In genomic region chr13:59554772-59555505, GRCm38 (mm10) we compare ENCODE assay signal across 8 mouse cellular contexts. TPM values are rescaled to one million over a fixed set of nuclear protein-coding genes. Genes with fewer than 3 reads are reported as not detected.
DNase-seq lines count a peak whose midpoint lies in the region; ATAC-seq and TF ChIP-seq lines count a peak whose summit lies in the region.

No protein-coding gene starts in this region.

- no peak for ATAC-seq in midbrain, embryonic 12.5 days (ENCODE audit: low FRiP score, low read depth)
- no peak for ATAC-seq in hindbrain, postnatal 0 days
- no peak; the same call in 1 of the 2 replicates for ATAC-seq in stomach, embryonic 15.5 days (ENCODE audit: insufficient read depth, low FRiP score, low read depth)
- ATAC-seq in inflammation-experienced regulatory T-cells, adult 6 months = no peak

- peaks cover 11% of the 10 kb centered on the region for H3K27me3 ChIP-seq in midbrain, embryonic 12.5 days
- peaks cover 12% of the 10 kb centered on the region for H3K27me3 ChIP-seq in midbrain, embryonic 10.5 days (ENCODE audit: low read depth, poor library complexity, severe bottlenecking)
- H3K27me3 ChIP-seq in hindbrain, postnatal 0 days (ENCODE audit: insufficient read depth, low read length) = no peaks in the 10 kb centered on the region
- H3K27me3 ChIP-seq in stomach, embryonic 15.5 days (replicated peaks) = no peaks in the 10 kb centered on the region

- peak; percentile 37 to 54 for DNase-seq in heart, adult 18-20 months
- DNase-seq in heart, adult 11 months = no peak
- DNase-seq in midbrain, embryonic 10.5 days (ENCODE audit: low spot score) = no peak
- DNase-seq in hindbrain, postnatal 0 days (ENCODE audit: low spot score) = no peak
- no peak for DNase-seq in c-Kit-positive CD71-positive TER-119-positive erythroid progenitor cells, embryonic 14.5 days (ENCODE audit: low spot score)

- H3K4me1 ChIP-seq in midbrain, embryonic 12.5 days = peaks cover 15% of the 10 kb centered on the region; the same call in 1 of the 2 replicates
- peaks cover 26% of the 10 kb centered on the region for H3K4me1 ChIP-seq in midbrain, embryonic 10.5 days
- peaks cover 13% of the 10 kb centered on the region for H3K4me1 ChIP-seq in hindbrain, postnatal 0 days (ENCODE audit: insufficient read depth, low read length)
- peaks cover 10% of the 10 kb centered on the region; the same call in 1 of the 2 replicates for H3K4me1 ChIP-seq in stomach, embryonic 15.5 days

- H3K9me3 ChIP-seq in midbrain, embryonic 12.5 days = no peaks in the 10 kb centered on the region
- H3K9me3 ChIP-seq in midbrain, embryonic 10.5 days (replicated peaks) = no peaks in the 10 kb centered on the region
- no peaks in the 10 kb centered on the region for H3K9me3 ChIP-seq in hindbrain, postnatal 0 days (ENCODE audit: low read length)
- no peaks in the 10 kb centered on the region for H3K9me3 ChIP-seq in stomach, embryonic 15.5 days

- no peak overlapping the region for H3K27ac ChIP-seq in midbrain, embryonic 12.5 days (replicated peaks)
- H3K27ac ChIP-seq in midbrain, embryonic 10.5 days (replicated peaks) = no peak overlapping the region
- no peak overlapping the region for H3K27ac ChIP-seq in hindbrain, postnatal 0 days
- H3K27ac ChIP-seq in stomach, embryonic 15.5 days = no peak overlapping the region

- peak overlapping the region; percentile 91; the same call in 1 of the 2 replicates for H3K4me2 ChIP-seq in midbrain, embryonic 12.5 days (replicated peaks)
- H3K4me2 ChIP-seq in hindbrain, postnatal 0 days (ENCODE audit: low read depth, low read length) = peak overlapping the region; percentile 95
- peak overlapping the region; percentile 77 for H3K4me2 ChIP-seq in stomach, embryonic 15.5 days

- no peak overlapping the region for H3K9ac ChIP-seq in midbrain, embryonic 12.5 days (replicated peaks)
- 0 out of 2 replicates have a peak overlapping the region, but pooled peaks have one; percentile 7 for H3K9ac ChIP-seq in hindbrain, postnatal 0 days (replicated peaks; ENCODE audit: low read length)
- H3K9ac ChIP-seq in stomach, embryonic 15.5 days = no peak overlapping the region

- no peaks in the 10 kb centered on the region for H3K36me3 ChIP-seq in midbrain, embryonic 12.5 days
- no peaks in the 10 kb centered on the region for H3K36me3 ChIP-seq in midbrain, embryonic 10.5 days
- H3K36me3 ChIP-seq in hindbrain, postnatal 0 days (ENCODE audit: insufficient read depth, low read length) = no peaks in the 10 kb centered on the region
- H3K36me3 ChIP-seq in stomach, embryonic 15.5 days = no peaks in the 10 kb centered on the region

- WGBS in midbrain, embryonic 12.5 days = 82% methylated on average over 17 of the region's 17 CpGs
- WGBS in midbrain, embryonic 10.5 days = 82% methylated on average over 17 of the region's 17 CpGs
- 72% methylated on average over 17 of the region's 17 CpGs for WGBS in hindbrain, postnatal 0 days
- WGBS in stomach, embryonic 15.5 days = 58% methylated on average over 17 of the region's 17 CpGs

- 0 out of 2 replicates have a peak overlapping the region, but pooled peaks have one; percentile 1 for H3K4me3 ChIP-seq in midbrain, embryonic 12.5 days
- no peak overlapping the region for H3K4me3 ChIP-seq in midbrain, embryonic 10.5 days
- peak overlapping the region; percentile 83 for H3K4me3 ChIP-seq in hindbrain, postnatal 0 days (ENCODE audit: low read length)
- 0 out of 2 replicates have a peak overlapping the region, but pooled peaks have one; percentile 10 for H3K4me3 ChIP-seq in stomach, embryonic 15.5 days (replicated peaks)

- no peak for TF ChIP-seq CTCF in hindbrain, postnatal 0 days (IDR thresholded peaks at IDR 0.05; ENCODE audit: low read depth)

RNA-seq across cellular contexts. Expression of gene Agtpbp1, which starts 30.1 kb away (rescaled TPM):
- 100 to 1,000 TPM; 129 to 156 TPM for total RNA-seq in heart, adult 18-20 months (2021)
- 29.5 and 30.4 TPM in 2 replicates for polyA plus RNA-seq in midbrain, embryonic 12.5 days (2016; fragmentation: Nextera tagmentation; extraction: Ambion mirVana)
- 11.3 and 17.3 TPM in 2 replicates for polyA plus RNA-seq in midbrain, embryonic 10.5 days (2016; fragmentation: Nextera tagmentation; extraction: Ambion mirVana)
- total RNA-seq in hindbrain, postnatal 0 days (2014; rRNA removed) = 107 and 128 TPM in 2 replicates
- polyA plus RNA-seq in hindbrain, postnatal 0 days (2015; fragmentation: Nextera tagmentation; extraction: Ambion mirVana) = 65.6 and 72.1 TPM in 2 replicates
- polyA plus RNA-seq in stomach, embryonic 15.5 days (2015; fragmentation: Nextera tagmentation; extraction: Ambion mirVana) = 19.0 and 20.1 TPM in 2 replicates
- polyA plus RNA-seq in inflammation-experienced regulatory T-cells, adult 6 months (2017; shearing (Covaris generic)) = 10 to 100 TPM; 18.0 to 23.2 (median 18.3) TPM

RNA-seq across cellular contexts. Expression of gene Naa35, which starts 30.1 kb away (rescaled TPM):
- total RNA-seq in heart, adult 18-20 months (2021) = 10 to 100 TPM; 91.4 to 92.6 TPM
- polyA plus RNA-seq in midbrain, embryonic 12.5 days (2016; fragmentation: Nextera tagmentation; extraction: Ambion mirVana) = 128 and 136 TPM in 2 replicates
- polyA plus RNA-seq in midbrain, embryonic 10.5 days (2016; fragmentation: Nextera tagmentation; extraction: Ambion mirVana) = 109 and 110 TPM in 2 replicates
- 98.5 and 99.9 TPM in 2 replicates for total RNA-seq in hindbrain, postnatal 0 days (2014; rRNA removed)
- 99.6 and 118 TPM in 2 replicates for polyA plus RNA-seq in hindbrain, postnatal 0 days (2015; fragmentation: Nextera tagmentation; extraction: Ambion mirVana)
- 83.3 and 86.7 TPM in 2 replicates for polyA plus RNA-seq in stomach, embryonic 15.5 days (2015; fragmentation: Nextera tagmentation; extraction: Ambion mirVana)
- 10 to 100 TPM; 93.0 to 99.2 (median 98.7) TPM for polyA plus RNA-seq in inflammation-experienced regulatory T-cells, adult 6 months (2017; shearing (Covaris generic))

Comparison
In these comparisons a context has a peak if more than half of its experiments do, and no peak if none do; other contexts are left out.
1. DNase-seq: peak in heart, adult 18-20 months (2 of 2); none in heart, adult 11 months (single experiment), midbrain, embryonic 10.5 days (single experiment), hindbrain, postnatal 0 days (single experiment) and c-Kit-positive CD71-positive TER-119-positive erythroid progenitor cells, embryonic 14.5 days (single experiment).
2. Peak in every context shown above with its lines, with median percentiles within 50 percentile points of each other: H3K4me2 ChIP-seq.